Mouse (Mus musculus): ENCODE measurements around the gene Otop3. TPM values are rescaled to one million over a fixed set of nuclear protein-coding genes. Genes with fewer than 3 reads are reported as not detected.

Otop3 gene
- not detected for polyA plus RNA-seq (2017; shearing (Covaris generic))

DNA sequence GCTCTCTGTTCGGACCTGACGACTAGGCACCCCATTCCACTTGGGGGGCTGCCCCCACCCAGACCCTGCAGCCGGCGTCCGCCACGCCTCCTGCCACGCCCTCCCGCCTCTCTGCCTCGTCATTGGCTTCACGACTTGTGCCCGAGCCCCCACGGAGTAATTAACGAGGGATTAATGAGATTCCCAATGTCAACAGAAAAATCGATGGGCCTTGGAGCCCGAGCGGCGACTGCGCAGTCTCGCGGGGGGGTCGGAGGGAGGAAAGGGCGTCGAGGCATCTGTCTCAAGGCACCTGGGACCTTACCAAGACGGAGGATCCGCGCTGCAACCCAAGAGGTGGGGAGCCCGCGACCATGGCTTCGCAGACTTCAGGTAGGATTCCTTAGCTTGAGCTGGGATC is at the start of gene Otop3:
TSS of gene Otop3 (plus strand) at position 201 of the 400 bp plus-strand sequence.
- no peak for ATAC-seq

DNA sequence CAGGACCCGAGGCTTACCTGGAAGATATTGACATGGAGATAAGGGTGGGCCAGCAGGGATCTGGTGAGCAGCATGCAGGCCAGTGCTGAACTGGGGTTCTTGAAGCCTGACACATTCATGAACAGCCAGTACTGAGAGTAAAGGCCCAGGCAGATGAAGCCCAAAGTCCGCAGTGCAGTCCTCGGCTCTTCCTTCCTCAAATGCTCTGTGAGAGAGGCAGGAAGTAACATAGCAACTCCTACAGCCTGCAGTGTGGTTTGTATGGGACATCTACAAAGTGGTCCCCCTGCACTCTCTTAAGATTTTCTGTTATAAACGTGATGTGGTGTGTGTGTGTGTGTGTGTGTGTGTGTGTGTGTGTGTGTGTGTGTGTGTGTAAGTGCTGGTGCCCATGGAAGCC is 49.2 kb upstream of the Otop3 start:
- no peak for ATAC-seq

DNA sequence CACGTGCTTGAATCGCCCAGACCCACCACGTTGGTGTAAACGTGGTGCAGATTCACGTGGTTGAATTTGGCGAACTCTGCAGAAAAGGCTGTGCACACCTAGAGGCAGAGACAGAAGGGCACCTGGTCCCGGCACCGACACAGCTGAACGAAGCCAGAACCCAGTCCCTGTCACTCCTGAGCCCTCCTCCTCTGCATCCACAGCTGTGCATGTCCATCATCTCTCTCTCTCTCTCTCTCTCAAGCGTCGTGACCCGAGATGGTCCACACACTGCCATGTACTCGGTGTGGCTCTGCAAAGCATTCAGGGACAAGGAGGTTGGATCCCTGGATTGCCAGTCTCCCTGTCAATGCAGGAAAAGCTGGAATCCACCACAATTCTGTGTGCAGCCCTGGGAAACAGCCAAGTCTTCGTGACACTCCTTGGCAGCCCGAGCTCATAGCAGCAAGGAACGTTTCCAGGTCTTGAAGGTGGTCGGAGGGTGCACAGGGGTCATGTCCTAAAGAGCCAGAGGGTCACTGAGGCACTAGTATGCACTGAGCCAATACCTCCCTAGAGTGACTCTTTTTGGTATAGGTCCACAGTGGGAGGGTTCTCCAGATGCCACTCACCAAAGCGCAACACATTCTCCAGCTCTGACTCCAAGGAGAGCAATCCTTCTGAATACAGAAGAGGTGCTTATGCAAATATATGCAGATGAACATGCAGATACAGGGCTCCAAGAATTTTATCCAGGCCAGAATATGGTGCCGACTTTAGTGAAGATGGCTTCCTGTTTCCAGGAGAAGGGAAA is 48.1 kb upstream of the Otop3 start:
- no peak for ATAC-seq

DNA sequence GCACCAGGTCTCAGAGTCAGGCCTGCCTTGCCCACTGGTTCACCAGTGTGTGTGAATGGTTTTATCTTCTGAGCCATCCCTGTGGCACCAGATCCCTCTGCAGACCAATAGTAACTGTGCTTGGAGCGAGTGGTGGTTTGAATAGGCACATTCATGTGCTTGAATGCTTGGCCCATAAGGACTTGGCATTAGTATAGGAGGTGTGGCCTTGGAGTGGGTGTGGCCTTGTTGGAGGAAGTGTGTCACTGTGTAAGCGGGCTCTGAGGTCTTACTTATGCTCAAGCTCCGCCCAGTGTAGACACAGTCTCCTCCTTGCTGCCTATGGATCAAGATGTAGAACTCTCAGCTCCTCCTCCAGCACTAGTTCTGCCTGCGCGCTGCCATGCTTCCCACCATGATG is 47.1 kb upstream of the Otop3 start:
- no peak for ATAC-seq

DNA sequence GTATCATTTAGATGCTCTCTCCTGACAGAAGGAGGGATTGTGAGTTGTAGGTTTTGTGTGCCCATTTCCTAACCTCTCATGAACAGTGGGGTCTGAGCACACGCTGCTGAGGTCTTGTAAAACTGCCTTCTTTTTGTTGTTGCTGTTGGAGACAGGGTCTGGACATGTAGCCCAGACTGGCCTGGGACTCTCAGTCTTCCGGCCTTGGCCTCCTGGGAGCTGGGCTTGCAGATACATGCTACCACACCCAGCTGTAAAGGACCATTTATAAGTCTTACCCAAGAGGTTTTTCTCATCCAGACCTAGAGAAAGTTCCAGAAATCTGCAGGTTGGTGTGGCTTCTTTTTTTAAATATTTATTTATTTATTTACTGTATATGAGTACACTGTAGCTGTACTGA is 46.2 kb upstream of the Otop3 start:
- no peak for ATAC-seq

DNA sequence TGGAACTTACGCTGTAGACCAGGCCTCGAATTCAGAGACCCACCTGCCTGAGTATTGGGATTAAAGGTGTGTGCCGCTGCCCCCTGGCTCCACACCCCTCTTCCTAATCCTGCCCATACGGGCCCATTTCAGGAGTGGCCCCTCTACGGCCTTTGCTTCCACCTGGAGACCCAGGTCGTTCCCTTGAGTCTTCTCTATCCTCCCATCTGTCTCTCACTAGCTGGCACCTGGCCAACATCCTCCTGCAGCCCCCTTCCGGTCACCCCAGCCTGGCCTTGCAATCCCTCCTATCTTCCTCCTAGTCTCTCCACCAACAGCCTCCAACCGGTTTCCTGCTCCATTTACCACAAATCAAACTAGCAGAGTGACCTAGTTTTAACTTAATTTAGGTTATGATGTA is 44.6 kb upstream of the Otop3 start:
- ATAC-seq = no peak

DNA sequence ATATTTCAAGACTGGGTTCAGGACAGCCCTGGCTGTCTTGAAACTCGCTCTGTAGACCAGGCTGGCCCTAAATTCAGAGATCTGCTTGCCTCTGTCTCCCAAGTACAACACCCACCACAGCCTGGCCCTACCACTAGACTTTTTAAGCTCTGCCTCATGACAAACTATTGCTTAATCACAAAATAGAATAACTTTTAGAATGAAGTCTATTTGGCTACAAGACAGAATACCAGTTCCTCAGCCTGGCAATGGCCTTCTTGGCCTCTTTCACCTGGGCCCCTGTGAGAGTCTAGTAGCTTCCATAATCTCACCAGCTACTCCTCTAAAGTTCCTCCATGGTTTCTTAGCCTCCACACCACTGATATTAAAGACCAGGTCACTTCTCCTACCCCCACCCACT is 44.2 kb upstream of the Otop3 start:
- ATAC-seq = no peak

DNA sequence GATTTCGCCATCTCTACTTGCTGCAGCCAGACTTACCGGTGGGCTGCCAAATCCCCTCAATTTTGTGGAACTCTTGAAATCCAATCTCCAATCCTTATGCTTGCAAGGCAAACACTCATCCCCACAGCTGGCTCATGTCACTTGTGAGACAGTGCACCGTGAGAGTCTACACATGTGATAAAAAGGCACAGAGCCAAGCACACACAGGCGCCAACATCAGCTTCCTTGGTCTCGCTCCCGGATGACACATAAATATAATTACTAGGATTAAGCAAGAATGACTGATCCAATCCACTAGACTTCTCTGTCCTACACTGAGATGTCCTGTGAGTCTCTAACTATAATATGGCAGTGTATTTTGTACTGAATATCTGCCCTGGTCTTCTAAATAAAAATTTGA is 43.6 kb upstream of the Otop3 start:
- ATAC-seq = no peak

DNA sequence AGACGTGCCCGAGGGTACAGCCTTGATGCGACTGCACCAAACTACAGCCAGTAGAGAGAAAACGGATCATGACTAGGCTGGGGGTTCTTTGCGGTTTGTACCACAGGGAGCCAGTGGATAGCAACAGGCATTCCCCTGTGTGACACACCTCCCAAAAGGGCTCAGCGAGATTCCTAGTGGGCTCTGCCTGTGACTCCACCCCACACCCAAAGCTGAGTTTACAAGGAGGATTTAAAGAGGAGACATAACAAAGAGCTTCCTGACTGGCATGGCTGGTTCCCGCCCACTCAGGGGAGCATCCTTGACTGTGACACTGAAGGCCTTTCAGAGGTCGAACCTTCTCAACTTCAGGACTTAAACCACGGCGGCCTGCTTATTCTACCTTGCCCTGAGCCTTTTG is 43.0 kb upstream of the Otop3 start:
- no peak for ATAC-seq

DNA sequence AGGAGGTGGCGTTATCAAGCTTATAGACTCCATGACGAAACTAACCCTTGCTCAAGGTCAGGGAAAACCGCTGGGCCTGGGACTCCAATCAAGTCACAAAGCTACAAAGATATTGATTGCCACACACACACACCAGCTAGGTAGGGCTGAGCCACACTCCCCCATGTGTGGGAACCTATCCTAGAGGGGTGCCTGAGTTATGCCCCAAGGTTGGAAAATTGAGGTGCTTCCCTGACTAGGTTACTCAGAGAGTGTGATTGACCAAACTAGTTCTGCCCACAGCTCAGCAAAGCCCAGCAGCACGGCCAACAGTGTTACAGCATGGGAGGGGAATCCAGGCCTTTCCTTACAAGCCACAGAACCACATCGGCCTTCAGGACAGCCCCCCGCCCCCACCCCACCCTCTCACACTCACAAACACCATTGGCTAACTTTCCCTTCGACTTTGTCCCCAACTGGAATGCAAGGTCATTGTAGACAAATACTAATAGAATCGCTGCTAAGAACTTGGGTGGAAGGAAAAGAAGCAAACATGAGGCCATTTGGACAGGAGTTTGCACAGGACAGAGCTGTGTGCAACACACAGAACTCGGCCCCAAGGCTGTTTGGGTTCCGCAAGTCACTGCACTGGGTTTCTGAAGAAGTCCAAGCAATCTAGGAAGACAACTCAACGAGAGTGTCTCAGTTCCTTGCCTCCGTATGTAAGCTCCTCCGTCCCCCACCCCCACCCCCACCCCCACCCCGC is 41.7 kb upstream of the Otop3 start:
- ATAC-seq = no peak

DNA sequence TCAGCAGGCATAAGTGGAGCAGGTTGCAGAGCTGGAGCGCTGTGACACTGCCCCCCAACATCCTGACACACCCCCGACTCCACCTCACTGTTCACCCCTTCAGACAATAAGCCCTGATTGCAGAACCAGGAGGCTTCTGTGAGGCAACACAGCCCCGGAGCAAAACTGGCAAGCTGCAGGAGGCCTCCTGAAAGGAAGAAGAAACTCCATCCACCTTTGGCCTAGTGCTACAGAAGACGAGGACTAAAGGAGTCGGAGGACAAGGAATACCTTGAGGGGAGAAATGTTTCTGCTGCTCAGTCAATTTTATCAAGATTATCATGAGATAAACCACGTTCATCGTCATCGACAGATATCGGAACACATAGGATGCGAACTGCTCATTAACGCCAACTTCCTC is 38.6 kb upstream of the Otop3 start:
- no peak for ATAC-seq

DNA sequence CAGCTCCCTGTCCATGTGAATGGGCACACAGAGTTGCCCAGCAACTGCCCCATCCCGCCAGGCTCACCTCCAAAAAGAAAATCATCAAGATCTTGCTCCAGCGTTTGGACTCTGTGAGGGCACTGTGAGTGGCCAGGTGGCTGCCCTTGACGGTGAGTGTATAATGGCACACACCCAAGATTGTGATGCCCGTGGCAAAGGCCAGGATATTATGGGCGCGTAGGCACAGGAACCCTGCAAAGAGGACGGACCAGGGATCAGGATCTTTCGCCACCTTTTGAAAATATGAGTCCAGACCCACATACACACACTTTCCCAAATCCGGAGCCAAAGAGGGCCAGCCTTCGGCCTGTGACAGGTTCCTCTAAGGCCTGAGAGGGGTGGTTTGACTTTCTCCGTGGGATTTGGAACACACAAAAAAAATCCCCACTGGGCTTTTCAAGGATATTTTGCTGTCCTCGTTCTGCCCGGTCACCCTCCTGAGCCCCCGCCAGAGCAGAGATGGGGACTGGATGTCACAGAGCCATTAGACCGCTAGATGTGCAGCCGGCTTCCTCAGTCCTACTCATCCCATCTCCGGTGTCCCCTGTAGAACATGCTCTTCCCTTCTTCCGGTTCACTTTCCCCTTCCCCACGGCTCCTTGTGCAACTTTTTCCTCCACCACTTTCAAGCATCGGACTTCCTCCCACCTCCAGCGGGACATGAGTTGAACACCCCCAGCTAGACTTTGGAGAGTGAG is 37.9 kb upstream of the Otop3 start:
- ATAC-seq = peak; percentile 14

DNA sequence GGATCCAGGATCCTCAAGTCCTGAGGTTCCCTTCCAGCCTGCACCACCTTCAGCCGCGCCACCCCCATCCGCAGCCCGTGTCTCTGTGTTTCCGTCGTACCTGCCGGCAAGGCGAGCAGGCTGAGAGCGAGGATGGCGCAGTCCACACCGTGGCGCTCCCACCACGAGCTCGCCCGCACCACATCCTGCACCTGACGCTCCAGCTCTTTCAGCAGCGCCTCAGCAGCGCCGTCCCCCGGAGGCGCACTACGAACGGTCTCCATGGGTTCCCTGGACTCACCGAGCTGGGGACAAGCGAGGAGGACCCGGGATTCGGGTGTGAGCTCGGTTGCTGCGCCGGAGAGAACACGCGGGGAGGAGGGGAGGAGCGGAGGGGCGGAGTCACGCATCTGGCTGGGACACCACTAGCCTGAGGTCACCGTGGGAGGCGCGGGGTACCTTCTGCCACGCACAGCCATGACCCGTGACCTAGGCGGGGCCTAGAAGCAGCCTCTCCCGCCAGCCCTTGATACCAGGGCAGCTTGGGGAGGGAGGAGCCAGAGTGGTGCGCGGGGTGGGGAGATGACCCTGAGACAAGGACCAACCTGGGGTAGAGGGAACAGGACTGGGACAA is 37.2 kb upstream of the Otop3 start, which contains the start of gene Fads6:
TSS of gene Fads6 (minus strand) at position 450 of the 613 bp plus-strand sequence.
- peak; percentile 93 for ATAC-seq

DNA sequence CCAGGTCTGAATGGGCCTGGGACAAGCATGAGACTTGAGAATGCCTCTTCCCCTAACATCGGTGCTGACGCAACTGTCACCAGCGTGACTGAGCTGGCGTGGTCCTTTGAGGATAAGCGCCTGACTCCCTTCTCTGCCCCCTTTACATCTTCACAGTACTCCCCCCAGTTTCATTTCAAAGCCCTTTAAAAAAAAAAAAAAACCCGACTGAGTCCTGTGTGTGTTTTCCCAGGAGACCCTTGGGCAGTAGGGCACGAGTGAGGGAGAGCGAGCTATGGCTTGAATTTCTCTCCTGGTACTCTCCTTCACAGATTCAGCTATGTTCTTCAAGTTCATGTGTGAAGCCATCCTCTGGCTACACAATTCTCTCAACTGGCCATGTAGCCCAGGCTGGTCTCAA is 36.4 kb upstream of the Otop3 start:
- no peak for ATAC-seq

DNA sequence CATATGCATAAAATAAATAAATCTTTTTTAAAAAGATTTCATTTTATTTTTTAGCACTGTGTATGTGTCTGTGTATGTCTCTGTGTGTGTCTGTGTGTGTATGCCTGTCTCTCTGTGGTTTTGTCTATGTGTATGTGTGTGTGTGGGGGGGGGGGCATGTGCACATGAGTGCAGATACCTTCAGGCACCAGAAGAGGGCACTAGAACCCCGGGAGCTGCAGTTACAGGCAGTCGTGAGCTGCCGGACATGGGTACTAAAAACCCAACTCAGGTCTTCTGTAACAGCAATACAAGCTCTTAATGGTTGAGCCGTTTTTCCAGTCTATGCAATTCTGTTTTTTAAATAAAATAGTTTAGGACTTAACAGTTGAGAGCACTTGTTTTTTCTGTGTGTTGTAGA is 33.8 kb upstream of the Otop3 start:
- no peak for ATAC-seq

DNA sequence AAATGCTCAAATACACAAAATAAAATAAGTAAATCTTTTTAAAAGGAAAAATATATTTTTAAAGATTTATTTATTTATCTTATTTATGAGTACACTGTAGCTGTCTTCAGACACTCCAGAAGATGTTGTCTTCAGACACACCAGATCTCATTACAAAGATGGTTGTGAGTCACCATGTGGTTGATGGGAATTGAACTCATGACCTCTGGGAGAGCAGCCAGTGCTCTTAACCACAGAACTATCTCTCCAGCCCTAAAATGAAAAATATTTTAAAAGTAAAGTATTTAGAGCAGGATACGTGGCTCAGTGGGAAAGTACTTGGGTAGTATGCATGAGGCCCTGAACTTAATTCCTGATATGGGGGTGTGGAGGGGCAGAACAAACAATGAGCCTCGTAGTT is 33.2 kb upstream of the Otop3 start:
- no peak for ATAC-seq

DNA sequence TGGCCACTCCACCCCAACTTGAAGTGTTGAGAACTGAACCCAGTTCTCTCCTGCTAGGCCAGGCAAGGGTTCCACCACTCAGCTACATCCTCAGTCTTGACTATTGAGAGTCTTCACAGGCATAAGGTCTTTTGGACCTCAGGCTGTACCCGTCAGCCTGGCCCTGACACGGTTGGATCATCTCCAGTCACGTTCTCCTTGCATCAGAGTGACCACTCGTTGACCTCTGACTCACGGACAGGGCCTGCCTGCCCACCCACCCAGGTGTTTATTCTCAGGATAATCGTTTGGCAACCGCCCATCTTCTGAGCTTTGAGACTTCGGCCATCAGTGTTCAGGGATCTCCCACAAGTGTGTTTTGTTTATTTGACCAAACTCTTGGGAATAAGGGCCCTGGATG is 31.4 kb upstream of the Otop3 start:
- no peak for ATAC-seq

DNA sequence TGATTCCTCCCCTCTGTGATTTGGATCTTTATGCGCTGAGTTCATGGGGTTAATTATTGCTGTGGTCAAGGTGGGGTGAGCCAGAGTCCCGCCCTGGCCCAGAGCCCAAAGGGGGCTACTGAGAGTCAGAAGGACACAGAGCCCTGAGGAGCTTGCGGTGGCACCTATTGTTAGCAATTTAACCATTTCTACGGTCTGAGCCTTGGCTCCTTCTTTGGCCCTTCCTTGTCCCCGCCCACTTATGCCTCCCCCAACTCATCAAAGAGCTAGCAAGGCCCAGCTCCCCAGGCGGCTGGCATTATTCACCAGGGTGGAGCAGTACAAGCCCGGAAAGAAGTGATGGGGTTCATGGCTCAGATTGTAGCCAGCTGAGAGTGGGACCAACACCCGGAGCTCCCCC is 27.7 kb upstream of the Otop3 start, which contains the start of gene Otop2:
TSS of gene Otop2 (plus strand) at position 301 of the 400 bp plus-strand sequence.
- no peak for ATAC-seq

DNA sequence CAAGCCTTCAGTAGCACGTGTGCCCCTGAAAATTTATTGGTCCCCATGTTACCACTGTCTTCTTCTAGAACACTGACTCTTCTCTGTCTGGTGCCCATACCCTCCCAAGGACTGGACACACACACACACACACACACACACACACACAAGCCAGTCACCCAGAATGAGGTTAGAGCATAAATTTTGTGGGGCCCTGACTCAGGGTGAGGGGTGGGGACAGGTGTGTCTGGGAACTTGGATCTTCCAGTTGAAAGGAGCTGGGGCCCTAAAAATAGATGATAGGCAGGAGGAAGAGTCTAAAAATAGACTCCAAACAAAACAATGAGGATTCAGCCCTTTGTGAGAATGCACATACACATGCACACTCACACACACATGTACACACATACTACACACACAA is 25.8 kb upstream of the Otop3 start:
- no peak for ATAC-seq

DNA sequence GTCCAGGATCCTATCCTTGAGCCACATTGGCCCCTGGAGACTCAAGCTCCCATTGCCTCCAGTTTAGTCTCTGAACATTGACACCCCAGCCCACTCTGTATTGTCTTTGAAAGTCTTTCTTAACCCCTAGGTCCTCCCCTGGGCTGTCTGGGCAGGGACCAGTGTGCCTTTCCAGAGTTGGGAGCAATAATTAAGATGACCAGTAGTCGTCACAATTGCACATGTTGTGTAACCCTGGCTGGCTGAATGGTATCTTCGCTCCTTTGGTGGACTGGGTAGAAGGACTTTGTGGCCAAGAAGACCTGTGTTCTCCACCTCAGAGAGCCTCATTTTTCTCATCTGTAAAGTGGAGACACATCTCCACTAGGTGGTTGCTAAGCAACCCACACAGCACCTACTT is 20.3 kb upstream of the Otop3 start:
- ATAC-seq = no peak

DNA sequence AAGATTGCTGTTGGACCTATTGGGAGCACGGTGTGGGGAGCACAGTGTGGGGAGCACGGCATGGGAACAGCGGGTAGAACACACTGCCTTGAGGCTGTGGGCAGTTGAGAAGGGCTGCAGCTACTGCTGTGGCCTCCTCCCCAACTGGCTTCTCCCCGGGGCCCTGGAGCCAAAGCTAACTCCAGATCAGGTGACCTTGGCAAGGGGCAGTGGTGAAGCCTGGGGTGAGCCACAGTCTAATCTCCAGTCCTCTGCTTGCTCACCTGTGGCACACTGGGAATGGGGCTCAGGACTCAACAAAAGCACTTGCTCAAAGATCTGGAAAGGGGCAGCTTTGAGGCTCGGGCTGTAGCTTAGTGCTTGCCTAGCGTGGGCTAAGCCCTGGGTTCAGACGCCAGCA is 17.3 kb upstream of the Otop3 start:
- ATAC-seq = no peak

DNA sequence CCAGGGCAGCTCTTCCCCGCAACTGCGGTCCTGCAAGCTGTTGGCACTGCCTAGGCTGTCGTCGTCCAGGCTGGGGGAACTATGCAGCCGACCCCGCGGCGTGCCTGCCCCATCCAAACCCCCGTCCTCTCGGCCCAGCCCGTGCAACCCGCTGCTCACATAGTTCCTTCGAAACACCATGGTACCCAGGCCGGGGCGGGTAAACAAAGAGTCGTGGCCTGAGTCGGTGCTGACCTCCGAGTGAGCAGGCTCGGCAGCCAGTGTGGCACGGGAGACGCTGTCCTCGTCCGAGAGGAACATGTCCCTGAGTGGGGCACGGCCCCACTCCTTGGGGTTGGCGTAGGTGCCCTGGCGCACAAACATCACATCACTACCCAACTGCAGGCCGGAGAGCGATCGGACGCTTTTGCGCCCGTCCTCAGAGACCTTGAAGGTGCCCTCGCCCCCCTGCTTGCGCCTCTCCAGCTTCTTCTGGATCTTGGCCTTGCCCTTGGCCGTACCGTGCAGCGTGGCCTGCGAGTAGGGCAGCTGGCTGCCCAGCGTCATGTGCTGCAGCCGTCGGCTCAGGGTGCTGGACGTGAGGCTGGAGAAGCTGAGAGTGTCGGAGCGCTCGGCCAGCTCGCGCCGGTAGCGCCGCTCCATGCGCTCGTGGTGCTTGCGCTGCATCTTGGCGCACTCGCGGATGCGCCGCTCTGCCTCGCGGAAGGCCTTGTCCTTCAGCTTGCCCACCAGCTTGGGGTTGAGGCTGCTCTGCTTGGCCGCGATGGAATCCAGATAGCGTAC is 16.1 kb upstream of the Otop3 start:
- ATAC-seq = no peak

Data from inflammation-experienced regulatory T-cells, adult 6 months (primary cell).